Mouse (Mus musculus): Measurements from ENCODE around the gene Paqr9. TPM values are rescaled to one million over a fixed set of nuclear protein-coding genes. Genes with fewer than 3 reads are reported as not detected.

Gene Paqr9
- polyA plus RNA-seq, 1 experiment from 2014 or later: 6.1 TPM

- 60% methylated on average over 15 of the region's 15 CpGs for WGBS
- ATAC-seq: no peak
- no peaks in the 10 kb centered on the region for H3K36me3 ChIP-seq (ENCODE audit: control insufficient read depth, insufficient read depth, low read length)
These were observed 17.6 kb upstream of the Paqr9 start for GRCm38 (mm10) chr9:95541650-95542432.

GRCm38 (mm10) chr9:95542475-95542874 is 17.0 kb upstream of the Paqr9 start:
- WGBS: 82% methylated on average over 6 of the region's 6 CpGs
- Histone ChIP-seq H3K36me3 (ENCODE audit: control insufficient read depth, insufficient read depth, low read length) (no peaks in the 10 kb centered on the region), H3K27me3 (replicated peaks; ENCODE audit: control insufficient read depth, insufficient read depth, low read length) (no peaks in the 10 kb centered on the region), H3K27ac (ENCODE audit: low read depth, low read length) (no peak overlapping the region), H3K4me1 (ENCODE audit: control insufficient read depth, insufficient read depth, low read depth, low read length) (no peaks in the 10 kb centered on the region; the same call in 1 of the 2 replicates), H3K9ac (ENCODE audit: low read depth, low read length) (no peak overlapping the region), H3K4me3 (ENCODE audit: low read length) (no peak overlapping the region), H3K9me3 (ENCODE audit: control insufficient read depth, low read length) (no peaks in the 10 kb centered on the region), H3K4me2 (ENCODE audit: low read length) (no peak overlapping the region)
- ATAC-seq: no peak

More at GRCm38 (mm10) chr9:95541650-95542432, 17.6 kb upstream of the Paqr9 start:
- Histone ChIP-seq H3K4me2 (ENCODE audit: low read length) (no peak overlapping the region), H3K27ac (ENCODE audit: low read depth, low read length) (peak overlapping the region; percentile 39; the same call in 1 of the 2 replicates), H3K9ac (ENCODE audit: low read depth, low read length) (no peak overlapping the region), H3K4me1 (ENCODE audit: control insufficient read depth, insufficient read depth, low read depth, low read length) (no peaks in the 10 kb centered on the region; the same call in 1 of the 2 replicates), H3K27me3 (replicated peaks; ENCODE audit: control insufficient read depth, insufficient read depth, low read length) (no peaks in the 10 kb centered on the region), H3K9me3 (ENCODE audit: control insufficient read depth, low read length) (no peaks in the 10 kb centered on the region), H3K4me3 (ENCODE audit: low read length) (no peak overlapping the region)

GRCm38 (mm10) chr9:95544598-95544997 is 14.9 kb upstream of the Paqr9 start:
- 93% methylated on average over 4 of the region's 4 CpGs for WGBS
- H3K4me2 ChIP-seq (ENCODE audit: low read length): no peak overlapping the region
- no peaks in the 10 kb centered on the region for H3K9me3 ChIP-seq (ENCODE audit: control insufficient read depth, low read length)
- H3K27ac ChIP-seq (ENCODE audit: low read depth, low read length): no peak overlapping the region
- no peaks in the 10 kb centered on the region for H3K27me3 ChIP-seq (replicated peaks; ENCODE audit: control insufficient read depth, insufficient read depth, low read length)
- no peak overlapping the region for H3K4me3 ChIP-seq (ENCODE audit: low read length)
- H3K4me1 ChIP-seq (ENCODE audit: control insufficient read depth, insufficient read depth, low read depth, low read length): no peaks in the 10 kb centered on the region; the same call in 1 of the 2 replicates
- H3K9ac ChIP-seq (ENCODE audit: low read depth, low read length): no peak overlapping the region
- no peaks in the 10 kb centered on the region for H3K36me3 ChIP-seq (ENCODE audit: control insufficient read depth, insufficient read depth, low read length)
- no peak for ATAC-seq

GRCm38 (mm10) chr9:95546679-95547078 is 12.8 kb upstream of the Paqr9 start:
- Histone ChIP-seq H3K4me2 (ENCODE audit: low read length) (no peak overlapping the region), H3K27ac (ENCODE audit: low read depth, low read length) (no peak overlapping the region), H3K9ac (ENCODE audit: low read depth, low read length) (no peak overlapping the region), H3K9me3 (ENCODE audit: control insufficient read depth, low read length) (no peaks in the 10 kb centered on the region), H3K4me3 (ENCODE audit: low read length) (no peak overlapping the region), H3K36me3 (ENCODE audit: control insufficient read depth, insufficient read depth, low read length) (no peaks in the 10 kb centered on the region), H3K27me3 (replicated peaks; ENCODE audit: control insufficient read depth, insufficient read depth, low read length) (no peaks in the 10 kb centered on the region), H3K4me1 (ENCODE audit: control insufficient read depth, insufficient read depth, low read depth, low read length) (no peaks in the 10 kb centered on the region; the same call in 1 of the 2 replicates)
- no peak for ATAC-seq
- WGBS: 57% methylated on average over 7 of the region's 7 CpGs

- H3K4me2 ChIP-seq (ENCODE audit: low read length): no peak overlapping the region
- H3K9me3 ChIP-seq (ENCODE audit: control insufficient read depth, low read length): no peaks in the 10 kb centered on the region
- no peak overlapping the region for H3K27ac ChIP-seq (ENCODE audit: low read depth, low read length)
- no peaks in the 10 kb centered on the region for H3K27me3 ChIP-seq (replicated peaks; ENCODE audit: control insufficient read depth, insufficient read depth, low read length)
- no peaks in the 10 kb centered on the region for H3K36me3 ChIP-seq (ENCODE audit: control insufficient read depth, insufficient read depth, low read length)
- ATAC-seq: no peak
- H3K4me1 ChIP-seq (ENCODE audit: control insufficient read depth, insufficient read depth, low read depth, low read length): no peaks in the 10 kb centered on the region
- 58% methylated on average over 15 of the region's 15 CpGs for WGBS
- H3K4me3 ChIP-seq (ENCODE audit: low read length): no peak overlapping the region
- no peak overlapping the region for H3K9ac ChIP-seq (ENCODE audit: low read depth, low read length)
These were observed 9.6 kb upstream of the Paqr9 start for GRCm38 (mm10) chr9:95549626-95550411.

GRCm38 (mm10) chr9:95550856-95551774 is 8.3 kb upstream of the Paqr9 start:
- Histone ChIP-seq H3K36me3 (ENCODE audit: control insufficient read depth, insufficient read depth, low read length) (no peaks in the 10 kb centered on the region), H3K9me3 (ENCODE audit: control insufficient read depth, low read length) (no peaks in the 10 kb centered on the region), H3K4me1 (ENCODE audit: control insufficient read depth, insufficient read depth, low read depth, low read length) (no peaks in the 10 kb centered on the region), H3K4me3 (ENCODE audit: low read length) (no peak overlapping the region), H3K27me3 (replicated peaks; ENCODE audit: control insufficient read depth, insufficient read depth, low read length) (no peaks in the 10 kb centered on the region), H3K27ac (ENCODE audit: low read depth, low read length) (no peak overlapping the region), H3K9ac (ENCODE audit: low read depth, low read length) (no peak overlapping the region), H3K4me2 (ENCODE audit: low read length) (no peak overlapping the region)
- no peak for ATAC-seq
- WGBS: 72% methylated on average over 9 of the region's 9 CpGs

- Histone ChIP-seq H3K9me3 (ENCODE audit: control insufficient read depth, low read length) (no peaks in the 10 kb centered on the region), H3K4me2 (ENCODE audit: low read length) (no peak overlapping the region), H3K27me3 (replicated peaks; ENCODE audit: control insufficient read depth, insufficient read depth, low read length) (no peaks in the 10 kb centered on the region; the same call in 1 of the 2 replicates), H3K4me1 (ENCODE audit: control insufficient read depth, insufficient read depth, low read depth, low read length) (no peaks in the 10 kb centered on the region), H3K36me3 (ENCODE audit: control insufficient read depth, insufficient read depth, low read length) (no peaks in the 10 kb centered on the region), H3K4me3 (ENCODE audit: low read length) (no peak overlapping the region), H3K9ac (ENCODE audit: low read depth, low read length) (no peak overlapping the region), H3K27ac (ENCODE audit: low read depth, low read length) (no peak overlapping the region)
- ATAC-seq: no peak
- WGBS: 66% methylated on average over 10 of the region's 10 CpGs
These were observed 7.2 kb upstream of the Paqr9 start for GRCm38 (mm10) chr9:95552175-95552705.

- Histone ChIP-seq H3K4me2 (ENCODE audit: low read length) (no peak overlapping the region), H3K4me1 (ENCODE audit: control insufficient read depth, insufficient read depth, low read depth, low read length) (peaks cover 5% of the 10 kb centered on the region)
These were observed 4.9 kb upstream of the Paqr9 start for GRCm38 (mm10) chr9:95554231-95555221.

More at GRCm38 (mm10) chr9:95554231-95555221, 4.9 kb upstream of the Paqr9 start:
- no peak for ATAC-seq
- WGBS: 84% methylated on average over 18 of the region's 18 CpGs
- Histone ChIP-seq H3K4me3 (ENCODE audit: low read length) (no peak overlapping the region), H3K36me3 (ENCODE audit: control insufficient read depth, insufficient read depth, low read length) (no peaks in the 10 kb centered on the region), H3K27me3 (replicated peaks; ENCODE audit: control insufficient read depth, insufficient read depth, low read length) (no peaks in the 10 kb centered on the region; the same call in 1 of the 2 replicates), H3K27ac (ENCODE audit: low read depth, low read length) (no peak overlapping the region), H3K9ac (ENCODE audit: low read depth, low read length) (no peak overlapping the region), H3K9me3 (ENCODE audit: control insufficient read depth, low read length) (no peaks in the 10 kb centered on the region)
